Mouse (Mus musculus): Measurements from ENCODE around the gene Rubcnl. TPM values are rescaled to one million over a fixed set of nuclear protein-coding genes. Genes with fewer than 3 reads are reported as not detected.

Rubcnl gene
- polyA plus RNA-seq, 1 experiment from 2014 or later, result 0.20 TPM

DNA sequence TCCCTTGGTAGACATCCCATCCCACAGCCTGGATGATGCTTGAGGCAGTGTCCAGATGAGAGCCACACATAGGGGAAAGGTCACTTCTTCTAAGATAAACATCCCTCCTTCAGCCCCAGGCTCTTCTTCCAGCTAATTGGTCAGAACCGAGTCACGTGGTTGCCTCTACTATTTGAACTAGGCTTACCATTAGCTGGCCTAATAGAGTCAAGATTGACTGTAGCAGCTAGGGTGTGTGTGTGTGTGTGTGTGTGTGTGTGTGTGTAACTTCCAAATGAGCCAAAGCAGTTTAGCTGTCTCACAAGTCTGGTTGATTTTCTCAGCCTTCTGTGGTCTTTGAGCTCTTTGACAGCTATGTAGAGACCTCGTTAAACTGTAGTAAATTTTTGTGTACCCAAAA, 29.3 kb upstream of the Rubcnl start:
- Histone ChIP-seq H3K9ac (ENCODE audit: low read depth, low read length) (no peak overlapping the region), H3K27ac (ENCODE audit: low read length) (no peak overlapping the region), H3K27me3 (ENCODE audit: control insufficient read depth, insufficient read depth, low read depth, low read length) (no peaks in the 10 kb centered on the region), H3K4me1 (ENCODE audit: control insufficient read depth, insufficient read depth, low read length) (no peaks in the 10 kb centered on the region), H3K4me3 (ENCODE audit: low read depth, low read length) (no peak overlapping the region), H3K9me3 (replicated peaks; ENCODE audit: control insufficient read depth, low read length, poor library complexity, severe bottlenecking) (no peaks in the 10 kb centered on the region), H3K4me2 (ENCODE audit: low read length) (no peak overlapping the region), H3K36me3 (ENCODE audit: control insufficient read depth, insufficient read depth, low read length) (no peaks in the 10 kb centered on the region)
- 79% methylated on average over 3 of the region's 3 CpGs for WGBS
- no peak for ATAC-seq

DNA sequence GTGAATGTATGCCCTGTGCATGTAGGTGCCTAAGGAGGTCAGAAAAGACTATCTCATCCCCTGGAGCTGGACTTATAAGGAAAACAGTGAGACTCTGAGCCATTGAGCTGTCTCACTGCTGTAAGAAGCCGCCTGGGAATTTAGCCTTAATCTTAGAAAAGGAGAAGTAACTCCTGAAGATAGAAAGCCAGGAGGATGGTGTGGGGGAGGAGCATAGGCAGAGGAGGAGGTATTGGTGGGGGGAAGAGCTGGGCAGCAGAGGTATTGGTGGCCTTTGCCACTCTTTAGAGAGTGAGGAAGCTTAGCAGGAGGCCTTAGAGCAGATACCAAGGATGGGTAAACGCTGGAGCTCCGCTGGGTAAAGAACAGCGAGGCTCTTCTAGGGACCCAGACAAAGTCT, 26.5 kb upstream of the Rubcnl start:
- H3K4me1 ChIP-seq (ENCODE audit: control insufficient read depth, insufficient read depth, low read length), result no peaks in the 10 kb centered on the region
- H3K27me3 ChIP-seq (ENCODE audit: control insufficient read depth, insufficient read depth, low read depth, low read length), result no peaks in the 10 kb centered on the region
- no peak overlapping the region for H3K4me2 ChIP-seq (ENCODE audit: low read length)
- no peak overlapping the region for H3K4me3 ChIP-seq (ENCODE audit: low read depth, low read length)
- no peak overlapping the region for H3K9ac ChIP-seq (ENCODE audit: low read depth, low read length)
- no peaks in the 10 kb centered on the region for H3K36me3 ChIP-seq (ENCODE audit: control insufficient read depth, insufficient read depth, low read length)
- no peaks in the 10 kb centered on the region for H3K9me3 ChIP-seq (replicated peaks; ENCODE audit: control insufficient read depth, low read length, poor library complexity, severe bottlenecking)
- 39% methylated on average over 4 of the region's 4 CpGs for WGBS
- no peak for ATAC-seq
- H3K27ac ChIP-seq (ENCODE audit: low read length), result no peak overlapping the region

DNA sequence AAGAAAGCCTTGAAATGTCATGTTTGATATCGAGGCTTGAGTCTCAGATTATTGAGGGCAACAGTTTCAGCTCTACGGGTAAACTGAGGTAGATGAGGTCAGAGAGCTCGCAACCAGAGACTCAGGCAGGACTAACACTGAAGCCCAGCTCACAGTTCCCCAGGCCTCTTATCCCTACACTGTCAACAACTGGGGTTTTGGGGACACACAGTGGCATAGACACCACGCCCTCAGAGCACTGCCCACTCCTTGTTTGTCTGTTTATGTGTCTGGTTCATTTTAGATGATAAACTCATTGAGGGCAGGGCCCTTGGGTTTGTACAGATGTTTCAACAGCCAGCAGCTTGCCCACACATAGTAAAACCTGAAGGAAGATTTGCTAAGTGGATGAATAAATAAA, 25.9 kb upstream of the Rubcnl start:
- Histone ChIP-seq H3K36me3 (ENCODE audit: control insufficient read depth, insufficient read depth, low read length) (no peaks in the 10 kb centered on the region), H3K4me1 (ENCODE audit: control insufficient read depth, insufficient read depth, low read length) (no peaks in the 10 kb centered on the region)
- ATAC-seq, result no peak

GRCm38 (mm10) chr14:74990504-74990903, 25.3 kb upstream of the Rubcnl start:
- no peaks in the 10 kb centered on the region for H3K27me3 ChIP-seq (ENCODE audit: control insufficient read depth, insufficient read depth, low read depth, low read length)
- no peak for ATAC-seq
- no peaks in the 10 kb centered on the region for H3K4me1 ChIP-seq (ENCODE audit: control insufficient read depth, insufficient read depth, low read length)
- H3K36me3 ChIP-seq (ENCODE audit: control insufficient read depth, insufficient read depth, low read length), result no peaks in the 10 kb centered on the region
- no peaks in the 10 kb centered on the region for H3K9me3 ChIP-seq (replicated peaks; ENCODE audit: control insufficient read depth, low read length, poor library complexity, severe bottlenecking)
- 10% methylated on average over 1 of the region's 1 CpGs for WGBS
- H3K9ac ChIP-seq (ENCODE audit: low read depth, low read length), result no peak overlapping the region
- no peak overlapping the region for H3K4me2 ChIP-seq (ENCODE audit: low read length)
- H3K4me3 ChIP-seq (ENCODE audit: low read depth, low read length), result no peak overlapping the region
- no peak overlapping the region for H3K27ac ChIP-seq (ENCODE audit: low read length)

More for the DNA sequence above, 25.9 kb upstream of the Rubcnl start:
- Histone ChIP-seq H3K4me3 (ENCODE audit: low read depth, low read length) (no peak overlapping the region), H3K27me3 (ENCODE audit: control insufficient read depth, insufficient read depth, low read depth, low read length) (no peaks in the 10 kb centered on the region), H3K4me2 (ENCODE audit: low read length) (no peak overlapping the region), H3K9me3 (replicated peaks; ENCODE audit: control insufficient read depth, low read length, poor library complexity, severe bottlenecking) (no peaks in the 10 kb centered on the region), H3K27ac (ENCODE audit: low read length) (no peak overlapping the region), H3K9ac (ENCODE audit: low read depth, low read length) (no peak overlapping the region)
- WGBS, result 92% methylated on average over 4 of the region's 4 CpGs

- WGBS, result 79% methylated on average over 3 of the region's 3 CpGs
These were observed 19.3 kb upstream of the Rubcnl start for GRCm38 (mm10) chr14:74996556-74996955.

GRCm38 (mm10) chr14:74997041-74997440, 18.8 kb upstream of the Rubcnl start:
- WGBS, result 93% methylated on average over 2 of the region's 2 CpGs
- Histone ChIP-seq H3K4me2 (ENCODE audit: low read length) (no peak overlapping the region), H3K9me3 (replicated peaks; ENCODE audit: control insufficient read depth, low read length, poor library complexity, severe bottlenecking) (no peaks in the 10 kb centered on the region), H3K27me3 (ENCODE audit: control insufficient read depth, insufficient read depth, low read depth, low read length) (no peaks in the 10 kb centered on the region), H3K27ac (ENCODE audit: low read length) (no peak overlapping the region), H3K4me3 (ENCODE audit: low read depth, low read length) (no peak overlapping the region), H3K4me1 (ENCODE audit: control insufficient read depth, insufficient read depth, low read length) (no peaks in the 10 kb centered on the region), H3K9ac (ENCODE audit: low read depth, low read length) (no peak overlapping the region), H3K36me3 (ENCODE audit: control insufficient read depth, insufficient read depth, low read length) (no peaks in the 10 kb centered on the region)
- ATAC-seq, result no peak

More at GRCm38 (mm10) chr14:74996556-74996955, 19.3 kb upstream of the Rubcnl start:
- Histone ChIP-seq H3K36me3 (ENCODE audit: control insufficient read depth, insufficient read depth, low read length) (no peaks in the 10 kb centered on the region), H3K4me3 (ENCODE audit: low read depth, low read length) (no peak overlapping the region), H3K27ac (ENCODE audit: low read length) (no peak overlapping the region), H3K27me3 (ENCODE audit: control insufficient read depth, insufficient read depth, low read depth, low read length) (no peaks in the 10 kb centered on the region), H3K9me3 (replicated peaks; ENCODE audit: control insufficient read depth, low read length, poor library complexity, severe bottlenecking) (no peaks in the 10 kb centered on the region), H3K4me2 (ENCODE audit: low read length) (no peak overlapping the region), H3K9ac (ENCODE audit: low read depth, low read length) (no peak overlapping the region), H3K4me1 (ENCODE audit: control insufficient read depth, insufficient read depth, low read length) (no peaks in the 10 kb centered on the region)
- ATAC-seq, result no peak

- WGBS, result 90% methylated on average over 6 of the region's 6 CpGs
- ATAC-seq, result no peak
- no peaks in the 10 kb centered on the region for H3K36me3 ChIP-seq (ENCODE audit: control insufficient read depth, insufficient read depth, low read length)
These were observed 14.5 kb upstream of the Rubcnl start for GRCm38 (mm10) chr14:75001364-75001763.

DNA sequence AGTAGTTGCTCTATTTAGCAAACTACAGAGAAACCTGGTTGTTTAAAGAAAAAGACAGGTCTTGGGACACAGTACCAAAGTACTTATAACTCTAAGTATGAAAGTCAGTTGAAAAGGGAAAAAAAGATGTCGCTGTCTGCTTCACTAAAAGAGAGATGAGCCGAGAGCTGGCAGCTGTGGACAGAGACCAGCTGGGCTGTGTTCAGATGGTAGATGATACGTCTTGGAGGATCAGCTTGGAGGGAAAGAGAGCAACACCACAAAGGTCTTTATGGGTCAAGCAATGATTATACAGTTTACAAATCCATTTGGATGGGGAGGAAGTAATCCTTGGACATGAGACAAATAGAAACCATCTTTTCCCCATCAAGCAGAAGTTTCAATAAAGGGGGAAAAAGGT, 12.5 kb upstream of the Rubcnl start:
- Histone ChIP-seq H3K27me3 (ENCODE audit: control insufficient read depth, insufficient read depth, low read depth, low read length) (no peaks in the 10 kb centered on the region), H3K9ac (ENCODE audit: low read depth, low read length) (no peak overlapping the region), H3K9me3 (replicated peaks; ENCODE audit: control insufficient read depth, low read length, poor library complexity, severe bottlenecking) (no peaks in the 10 kb centered on the region), H3K27ac (ENCODE audit: low read length) (no peak overlapping the region), H3K4me3 (ENCODE audit: low read depth, low read length) (no peak overlapping the region), H3K4me2 (ENCODE audit: low read length) (no peak overlapping the region), H3K36me3 (ENCODE audit: control insufficient read depth, insufficient read depth, low read length) (no peaks in the 10 kb centered on the region), H3K4me1 (ENCODE audit: control insufficient read depth, insufficient read depth, low read length) (no peaks in the 10 kb centered on the region)
- no peak for ATAC-seq
- WGBS, result 77% methylated on average over 3 of the region's 3 CpGs

More at GRCm38 (mm10) chr14:75001364-75001763, 14.5 kb upstream of the Rubcnl start:
- H3K4me3 ChIP-seq (ENCODE audit: low read depth, low read length), result no peak overlapping the region
- H3K9ac ChIP-seq (ENCODE audit: low read depth, low read length), result no peak overlapping the region
- no peaks in the 10 kb centered on the region for H3K9me3 ChIP-seq (replicated peaks; ENCODE audit: control insufficient read depth, low read length, poor library complexity, severe bottlenecking)
- H3K27ac ChIP-seq (ENCODE audit: low read length), result no peak overlapping the region
- no peaks in the 10 kb centered on the region for H3K27me3 ChIP-seq (ENCODE audit: control insufficient read depth, insufficient read depth, low read depth, low read length)
- H3K4me1 ChIP-seq (ENCODE audit: control insufficient read depth, insufficient read depth, low read length), result no peaks in the 10 kb centered on the region
- no peak overlapping the region for H3K4me2 ChIP-seq (ENCODE audit: low read length)

GRCm38 (mm10) chr14:75005478-75006199, 10.2 kb upstream of the Rubcnl start:
- H3K4me2 ChIP-seq (ENCODE audit: low read length), result no peak overlapping the region
- WGBS, result 83% methylated on average over 2 of the region's 2 CpGs
- no peak overlapping the region for H3K4me3 ChIP-seq (ENCODE audit: low read depth, low read length)
- no peak overlapping the region for H3K27ac ChIP-seq (ENCODE audit: low read length)
- H3K27me3 ChIP-seq (ENCODE audit: control insufficient read depth, insufficient read depth, low read depth, low read length), result no peaks in the 10 kb centered on the region
- no peak for ATAC-seq
- H3K9me3 ChIP-seq (replicated peaks; ENCODE audit: control insufficient read depth, low read length, poor library complexity, severe bottlenecking), result no peaks in the 10 kb centered on the region
- H3K36me3 ChIP-seq (ENCODE audit: control insufficient read depth, insufficient read depth, low read length), result no peaks in the 10 kb centered on the region
- H3K4me1 ChIP-seq (ENCODE audit: control insufficient read depth, insufficient read depth, low read length), result no peaks in the 10 kb centered on the region
- no peak overlapping the region for H3K9ac ChIP-seq (ENCODE audit: low read depth, low read length)
